Mouse (Mus musculus): ENCODE measurements around the gene Rundc3b.

Gene Rundc3b

DNA sequence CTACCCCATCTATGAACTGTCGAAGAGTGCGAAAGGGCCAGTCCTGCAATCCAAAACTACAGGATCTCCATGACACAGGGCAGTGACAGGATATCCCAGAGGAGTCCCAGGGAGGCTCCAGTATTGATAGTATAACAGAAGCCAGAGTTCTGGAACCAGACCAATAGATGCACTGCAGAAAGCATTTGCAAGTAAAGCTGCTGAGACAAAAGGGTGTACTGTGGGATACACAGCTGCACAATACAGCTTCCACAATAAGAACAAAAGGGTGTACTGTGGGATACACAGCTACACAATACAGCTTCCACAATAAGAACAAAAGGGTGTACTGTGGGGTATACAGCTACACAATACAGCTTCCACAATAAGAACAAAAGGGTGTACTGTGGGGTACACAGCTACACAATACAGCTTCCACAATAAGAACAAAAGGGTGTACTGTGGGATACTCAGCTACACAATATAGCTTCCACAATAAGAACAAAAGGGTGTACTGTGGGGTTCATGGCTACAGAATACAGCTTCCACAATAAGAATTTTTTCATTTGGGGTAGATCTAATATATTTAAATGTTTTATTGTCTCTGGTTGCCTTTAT lies 134.0 kb downstream of the Rundc3b start:
- no peak for DNase-seq (ENCODE audit: low spot score in 2 of 2)

DNA sequence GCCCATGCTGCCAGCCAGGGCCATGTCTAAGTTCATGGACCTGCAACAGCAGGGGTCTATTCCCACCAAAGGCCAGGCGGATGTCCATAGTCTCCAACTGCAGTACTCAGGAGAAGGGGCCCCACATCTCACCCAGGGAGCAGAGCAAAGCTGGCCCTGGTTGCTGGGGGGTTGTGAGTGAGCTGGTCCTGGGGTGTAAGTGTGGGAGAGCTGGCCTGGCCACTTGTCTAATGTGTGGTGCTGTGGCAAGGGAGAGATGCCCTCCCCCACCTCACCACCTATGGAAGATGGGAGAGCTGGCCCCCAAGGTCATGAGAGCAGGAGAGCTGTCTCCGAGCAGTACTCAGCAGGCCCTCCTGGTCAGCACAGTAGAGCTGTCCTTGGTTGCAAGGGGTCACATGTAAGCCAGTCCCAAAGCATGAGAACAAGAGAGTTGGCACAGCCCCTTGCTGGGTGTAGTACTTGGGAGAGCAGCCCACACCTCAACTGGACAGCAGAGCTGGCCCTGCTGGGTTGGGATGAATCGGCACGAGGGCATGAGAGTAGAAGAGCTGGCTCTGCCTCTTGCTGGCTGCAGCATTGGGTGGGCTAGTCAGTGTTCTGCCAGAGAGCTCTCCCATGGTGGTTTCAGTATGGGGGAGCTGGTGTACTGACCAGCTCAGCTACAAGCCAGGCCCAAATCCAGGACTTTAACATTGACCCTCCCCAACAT lies 134.6 kb downstream of the Rundc3b start:
- DNase-seq (ENCODE audit: low spot score in 2 of 2) = no peak

DNA sequence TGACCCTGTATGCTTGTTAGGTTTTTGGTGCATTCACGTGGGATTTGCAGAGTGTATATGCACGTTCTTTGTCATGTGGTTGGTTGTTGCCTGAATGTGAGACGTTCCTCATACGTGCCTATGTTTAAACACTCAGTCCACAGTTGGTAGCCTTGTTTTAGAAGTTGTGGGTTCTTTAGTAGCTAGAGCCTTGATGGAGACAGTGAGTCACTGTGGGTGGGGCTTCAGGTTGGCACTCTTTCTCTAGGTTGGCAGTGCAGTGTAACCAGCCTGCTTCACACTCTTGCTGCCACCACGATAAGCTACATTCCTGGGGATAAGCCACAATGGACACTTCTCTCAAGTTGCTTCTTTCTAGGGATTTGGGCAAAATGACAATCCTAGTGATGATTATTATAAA lies 166.2 kb downstream of the Rundc3b start:
- no peak for DNase-seq (ENCODE audit: low spot score in 2 of 2)

DNA sequence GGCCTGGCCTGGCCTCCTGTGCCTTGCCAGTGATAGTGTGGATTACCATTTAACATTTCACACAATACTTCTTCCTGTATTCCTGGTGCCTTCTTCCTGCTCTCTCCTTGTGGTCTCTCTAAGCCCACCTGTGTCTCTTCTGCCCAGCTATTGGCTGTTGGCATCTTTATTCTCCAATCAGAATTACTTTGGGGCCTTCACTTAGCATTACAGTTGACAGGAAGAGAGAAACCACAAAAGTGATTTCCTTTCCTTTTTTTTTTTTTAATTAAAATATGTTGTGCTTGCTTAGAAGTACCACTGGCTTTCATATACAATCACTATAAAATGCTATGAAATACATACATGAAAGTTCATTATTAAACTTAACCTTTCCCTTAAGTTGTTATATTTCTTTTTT lies 167.2 kb downstream of the Rundc3b start:
- DNase-seq (ENCODE audit: low spot score in 2 of 2) = no peak
